Mouse (Mus musculus) megakaryocyte, embryonic 14.5 days (primary cell): ENCODE measurements around the gene Adcy9.

Experiments used
- FLI1 ChIP-seq: IDR thresholded peaks from 2 replicates; pipeline ENCODE4 v1.6.1; 2012; ENCODE audit warnings: low read length, inconsistent platforms, mixed read lengths
- GATA1 ChIP-seq: IDR thresholded peaks from 3 replicates; pipeline ENCODE4 v1.6.1; 2012; ENCODE audit warnings: mixed read lengths, low read length, inconsistent platforms, borderline replicate concordance

DNA sequence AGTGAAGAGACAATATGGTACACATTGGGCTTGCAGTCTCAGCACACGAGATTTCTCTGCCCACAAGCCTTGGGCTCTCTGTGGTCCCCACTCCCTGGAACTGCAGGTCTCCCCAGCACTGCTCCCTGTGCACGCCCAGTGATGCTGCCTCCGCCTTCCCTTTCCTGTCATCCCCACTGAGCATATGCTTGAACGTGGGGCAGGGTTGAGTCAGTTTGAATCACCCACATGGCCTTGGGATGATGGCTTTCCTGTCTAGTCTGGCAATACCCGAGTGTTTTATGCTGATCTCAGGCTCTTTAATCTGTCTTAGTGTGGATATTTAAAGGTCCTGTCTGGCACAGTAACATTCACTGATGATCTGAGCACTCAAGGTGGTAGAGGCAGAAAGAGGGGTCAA is 154.9 kb downstream of the Adcy9 start:
- no peak for TF ChIP-seq GATA1
- no peak for TF ChIP-seq FLI1
